Mouse (Mus musculus): ENCODE results near the gene Pxmp2. TPM values are rescaled to one million over a fixed set of nuclear protein-coding genes. Genes with fewer than 3 reads are reported as not detected.

Gene Pxmp2
- total RNA-seq, 1 experiment = 16.9 TPM

GRCm38 (mm10) chr5:110276391-110276790, 9.6 kb downstream of the Pxmp2 start:
- no peaks in the 10 kb centered on the region for H3K4me1 ChIP-seq (ENCODE audit: control insufficient read depth in 2 of 2, insufficient read depth in 2 of 2, low read length in 2 of 2, poor library complexity in 1 of 2)
- no peaks in the 10 kb centered on the region for H3K36me3 ChIP-seq (ENCODE audit: control insufficient read depth, insufficient read depth, low read length, poor library complexity, severe bottlenecking)
- in situ Hi-C loops (cut with MboI; ENCODE audit: low sequenced_read_pairs in 2 of 2, unreplicated experiment in 2 of 2) = no loop called here
- TF ChIP-seq CHD2 (IDR thresholded peaks at IDR 0.05; ENCODE audit: low read depth, low read length) (no peak), ZNF384 (IDR thresholded peaks at IDR 0.05; ENCODE audit: low read depth, low read length) (no peak), MAFK (IDR thresholded peaks at IDR 0.05; ENCODE audit: insufficient read depth, low read depth, low read length) (no peak), ZC3H11A (IDR thresholded peaks at IDR 0.05; ENCODE audit: borderline replicate concordance, low read depth, low read length) (no peak), HCFC1 (IDR thresholded peaks at IDR 0.05; ENCODE audit: borderline replicate concordance, insufficient read depth, low read length) (no peak)
- no peak for DNase-seq (ENCODE audit: low read depth, low spot score)
- no peaks in the 10 kb centered on the region for H3K9me3 ChIP-seq (ENCODE audit: control insufficient read depth, insufficient read depth, low read depth, low read length)
- no peak overlapping the region for H3K9ac ChIP-seq (ENCODE audit: insufficient read depth, low read depth, low read length, poor library complexity, severe bottlenecking)
- no peak overlapping the region for H3K27ac ChIP-seq (ENCODE audit: insufficient read depth, low read depth, low read length, poor library complexity, severe bottlenecking)
- H3K4me3 ChIP-seq (ENCODE audit: insufficient read depth in 1 of 2, low read depth in 1 of 2, low read length in 2 of 2, poor library complexity in 1 of 2, severe bottlenecking in 1 of 2) = no peak overlapping the region

DNA sequence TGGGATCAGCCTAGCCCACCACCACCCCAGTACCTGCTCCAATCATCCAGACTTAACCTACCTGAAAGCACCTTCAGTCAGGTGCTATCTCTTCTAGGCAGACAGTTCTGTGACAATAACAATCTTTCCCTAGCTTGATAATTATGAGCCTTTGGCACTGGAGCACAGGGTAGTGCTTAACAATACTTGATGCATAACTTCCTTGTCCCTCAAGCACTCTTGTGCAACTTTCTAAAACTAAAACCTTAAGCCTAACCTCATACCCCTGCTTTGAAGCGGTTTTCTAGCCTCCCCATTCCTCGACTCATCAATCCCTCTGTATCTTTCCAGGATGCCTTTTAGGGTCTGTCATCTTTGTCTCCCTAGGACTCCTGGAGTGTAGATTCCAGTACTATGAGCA, 11.1 kb downstream of the Pxmp2 start:
- no peaks in the 10 kb centered on the region for H3K9me3 ChIP-seq (ENCODE audit: control insufficient read depth, insufficient read depth, low read depth, low read length)
- in situ Hi-C loops (cut with MboI; ENCODE audit: low sequenced_read_pairs in 2 of 2, unreplicated experiment in 2 of 2) = no loop called here
- DNase-seq (ENCODE audit: low read depth, low spot score) = no peak
- H3K9ac ChIP-seq (ENCODE audit: insufficient read depth, low read depth, low read length, poor library complexity, severe bottlenecking) = no peak overlapping the region
- no peak overlapping the region for H3K4me3 ChIP-seq (ENCODE audit: insufficient read depth in 1 of 2, low read depth in 1 of 2, low read length in 2 of 2, poor library complexity in 1 of 2, severe bottlenecking in 1 of 2)
- no peaks in the 10 kb centered on the region for H3K4me1 ChIP-seq (ENCODE audit: control insufficient read depth in 2 of 2, insufficient read depth in 2 of 2, low read length in 2 of 2, poor library complexity in 1 of 2)
- no peaks in the 10 kb centered on the region for H3K36me3 ChIP-seq (ENCODE audit: control insufficient read depth, insufficient read depth, low read length, poor library complexity, severe bottlenecking)
- no peak for TF ChIP-seq CHD2 (IDR thresholded peaks at IDR 0.05; ENCODE audit: low read depth, low read length)
- no peak for TF ChIP-seq HCFC1 (IDR thresholded peaks at IDR 0.05; ENCODE audit: borderline replicate concordance, insufficient read depth, low read length)
- no peak for TF ChIP-seq MAFK (IDR thresholded peaks at IDR 0.05; ENCODE audit: insufficient read depth, low read depth, low read length)
- no peak for TF ChIP-seq ZNF384 (IDR thresholded peaks at IDR 0.05; ENCODE audit: low read depth, low read length)
- no peak for TF ChIP-seq ZC3H11A (IDR thresholded peaks at IDR 0.05; ENCODE audit: borderline replicate concordance, low read depth, low read length)
- no peak overlapping the region for H3K27ac ChIP-seq (ENCODE audit: insufficient read depth, low read depth, low read length, poor library complexity, severe bottlenecking)

GRCm38 (mm10) chr5:110274147-110274546, 11.8 kb downstream of the Pxmp2 start:
- DNase-seq (ENCODE audit: low read depth, low spot score) = no peak
- in situ Hi-C loops (cut with MboI; ENCODE audit: low sequenced_read_pairs in 2 of 2, unreplicated experiment in 2 of 2) = no loop called here
- H3K9ac ChIP-seq (ENCODE audit: insufficient read depth, low read depth, low read length, poor library complexity, severe bottlenecking) = no peak overlapping the region
- H3K4me3 ChIP-seq (ENCODE audit: insufficient read depth in 1 of 2, low read depth in 1 of 2, low read length in 2 of 2, poor library complexity in 1 of 2, severe bottlenecking in 1 of 2) = no peak overlapping the region
- H3K27ac ChIP-seq (ENCODE audit: insufficient read depth, low read depth, low read length, poor library complexity, severe bottlenecking) = no peak overlapping the region
- no peaks in the 10 kb centered on the region for H3K9me3 ChIP-seq (ENCODE audit: control insufficient read depth, insufficient read depth, low read depth, low read length)
- no peaks in the 10 kb centered on the region for H3K4me1 ChIP-seq (ENCODE audit: control insufficient read depth in 2 of 2, insufficient read depth in 2 of 2, low read length in 2 of 2, poor library complexity in 1 of 2)
- TF ChIP-seq CHD2 (IDR thresholded peaks at IDR 0.05; ENCODE audit: low read depth, low read length) (no peak), HCFC1 (IDR thresholded peaks at IDR 0.05; ENCODE audit: borderline replicate concordance, insufficient read depth, low read length) (no peak), ZC3H11A (IDR thresholded peaks at IDR 0.05; ENCODE audit: borderline replicate concordance, low read depth, low read length) (no peak), MAFK (IDR thresholded peaks at IDR 0.05; ENCODE audit: insufficient read depth, low read depth, low read length) (no peak), ZNF384 (IDR thresholded peaks at IDR 0.05; ENCODE audit: low read depth, low read length) (no peak)
- no peaks in the 10 kb centered on the region for H3K36me3 ChIP-seq (ENCODE audit: control insufficient read depth, insufficient read depth, low read length, poor library complexity, severe bottlenecking)

DNA sequence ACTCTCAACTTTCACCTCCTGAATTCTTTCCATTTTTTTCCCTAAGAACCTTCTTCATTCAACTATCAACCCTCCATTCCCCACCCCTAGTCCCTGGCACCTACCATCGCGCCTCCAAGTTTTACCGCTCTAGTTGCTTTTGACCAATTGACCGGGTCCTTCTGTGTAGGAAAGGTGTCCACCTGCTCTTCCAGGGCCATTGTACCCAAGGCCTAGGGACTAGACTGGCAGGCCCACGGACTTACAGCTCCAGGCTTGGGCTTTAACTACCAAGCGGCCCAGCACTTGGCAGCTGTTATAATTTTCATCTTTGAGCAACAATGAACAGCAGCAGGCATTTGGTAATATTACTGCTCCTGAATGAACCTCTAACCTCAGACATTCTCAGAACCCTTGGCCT, 15.7 kb downstream of the Pxmp2 start:
- Histone ChIP-seq H3K9me3 (ENCODE audit: control insufficient read depth, insufficient read depth, low read depth, low read length) (no peaks in the 10 kb centered on the region), H3K27ac (ENCODE audit: insufficient read depth, low read depth, low read length, poor library complexity, severe bottlenecking) (no peak overlapping the region), H3K4me3 (ENCODE audit: insufficient read depth in 1 of 2, low read depth in 1 of 2, low read length in 2 of 2, poor library complexity in 1 of 2, severe bottlenecking in 1 of 2) (no peak overlapping the region), H3K36me3 (ENCODE audit: control insufficient read depth, insufficient read depth, low read length, poor library complexity, severe bottlenecking) (peaks cover 14% of the 10 kb centered on the region), H3K9ac (ENCODE audit: insufficient read depth, low read depth, low read length, poor library complexity, severe bottlenecking) (no peak overlapping the region), H3K4me1 (ENCODE audit: control insufficient read depth in 2 of 2, insufficient read depth in 2 of 2, low read length in 2 of 2, poor library complexity in 1 of 2) (peaks cover 2 to 5% of the 10 kb centered on the region in 2 experiments; a peak in 3 of 4 replicates)
- in situ Hi-C loops (cut with MboI; ENCODE audit: low sequenced_read_pairs in 2 of 2, unreplicated experiment in 2 of 2) = no loop called here
- no peak for TF ChIP-seq CHD2 (IDR thresholded peaks at IDR 0.05; ENCODE audit: low read depth, low read length)
- no peak for TF ChIP-seq HCFC1 (IDR thresholded peaks at IDR 0.05; ENCODE audit: borderline replicate concordance, insufficient read depth, low read length)
- no peak for TF ChIP-seq MAFK (IDR thresholded peaks at IDR 0.05; ENCODE audit: insufficient read depth, low read depth, low read length)
- no peak for TF ChIP-seq ZNF384 (IDR thresholded peaks at IDR 0.05; ENCODE audit: low read depth, low read length)
- no peak for TF ChIP-seq ZC3H11A (IDR thresholded peaks at IDR 0.05; ENCODE audit: borderline replicate concordance, low read depth, low read length)
- no peak for DNase-seq (ENCODE audit: low read depth, low spot score)

All from ES-E14 (cell line).